Mouse (Mus musculus): Measurements from ENCODE around the gene Gdf11.

Gene Gdf11

GRCm38 (mm10) chr10:128891296-128892094, at the start of gene Gdf11:
TSS of gene Gdf11 (minus strand) at chr10:128891718.
- no peak for DNase-seq (ENCODE audit: low read depth, low spot score)

GRCm38 (mm10) chr10:128940475-128941061, 49.0 kb upstream of the Gdf11 start:
- no peak for DNase-seq (ENCODE audit: low read depth, low spot score)

DNA sequence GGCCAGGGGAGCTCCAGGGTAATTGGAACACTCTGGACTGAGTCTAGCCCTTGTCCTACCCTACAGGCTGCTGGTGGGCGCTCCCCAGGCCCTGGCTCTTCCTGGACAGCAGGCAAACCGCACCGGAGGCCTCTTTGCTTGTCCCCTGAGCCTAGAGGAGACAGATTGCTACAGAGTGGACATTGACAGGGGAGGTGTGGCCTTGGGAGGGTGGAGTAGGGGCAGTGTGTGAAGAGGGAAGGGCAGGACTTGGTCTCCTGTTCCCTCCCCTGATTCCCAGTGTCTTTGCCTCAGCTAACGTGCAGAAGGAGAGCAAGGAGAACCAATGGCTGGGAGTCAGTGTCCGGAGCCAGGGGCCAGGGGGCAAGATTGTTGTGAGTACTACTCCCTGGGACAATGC, 47.5 kb upstream of the Gdf11 start:
- DNase-seq (ENCODE audit: low read depth, low spot score) = no peak

GRCm38 (mm10) chr10:128938457-128938856, 46.9 kb upstream of the Gdf11 start:
- no peak for DNase-seq (ENCODE audit: low read depth, low spot score)

- DNase-seq (ENCODE audit: low read depth, low spot score) = no peak
Measured at GRCm38 (mm10) chr10:128937756-128938390, 46.4 kb upstream of the Gdf11 start.

- no peak for DNase-seq (ENCODE audit: low read depth, low spot score)
Measured at GRCm38 (mm10) chr10:128935826-128936440, 44.4 kb upstream of the Gdf11 start.

GRCm38 (mm10) chr10:128934997-128935787, 43.7 kb upstream of the Gdf11 start:
- no peak for DNase-seq (ENCODE audit: low read depth, low spot score)

GRCm38 (mm10) chr10:128933976-128934721, 42.6 kb upstream of the Gdf11 start:
- no peak for DNase-seq (ENCODE audit: low read depth, low spot score)

DNA sequence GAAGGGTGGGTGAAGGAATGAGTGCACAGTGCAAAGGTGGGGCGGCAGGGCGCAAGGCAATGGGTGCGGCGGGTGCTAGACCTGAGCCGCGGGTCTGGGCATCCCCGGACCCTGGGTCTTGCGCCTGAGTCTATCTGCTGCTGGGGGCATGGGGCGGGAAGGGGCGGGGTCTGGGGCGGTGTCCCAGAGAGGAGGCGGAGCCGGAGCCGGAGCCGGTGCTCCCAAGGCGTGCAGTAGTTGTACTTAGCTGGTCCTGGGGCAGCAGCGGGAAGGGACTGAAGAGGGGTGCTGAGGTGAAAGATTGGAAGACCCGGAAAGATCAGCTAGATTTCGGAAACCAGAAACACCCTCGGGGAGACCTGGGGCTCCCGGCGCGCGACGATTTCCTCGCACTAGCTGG, 42.1 kb upstream of the Gdf11 start, which contains the start of gene Itga7:
Gene Itga7, plus strand, starts transcription at position 245 of the 400 bp plus-strand sequence.
- no peak for DNase-seq (ENCODE audit: low read depth, low spot score)

DNA sequence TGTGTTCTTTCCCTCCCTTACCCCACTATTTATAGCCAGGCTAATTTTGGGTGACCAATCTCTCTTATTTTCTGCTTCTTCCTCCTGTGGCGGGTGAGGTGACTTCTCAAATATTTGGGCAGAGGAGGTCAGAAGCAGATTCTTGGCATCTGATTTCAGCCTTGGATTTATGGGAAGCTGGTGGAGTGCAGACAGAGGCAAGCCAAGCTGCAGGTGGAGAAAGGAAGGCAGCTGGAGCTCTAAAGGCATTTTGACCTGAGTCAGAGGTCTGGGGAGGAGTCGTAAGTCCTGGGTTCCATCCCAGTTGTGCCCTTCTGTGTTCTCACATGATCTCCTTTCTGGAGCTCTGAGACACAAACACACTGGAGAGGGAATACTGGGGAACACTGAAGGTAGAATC, 39.9 kb upstream of the Gdf11 start:
- no peak for DNase-seq (ENCODE audit: low read depth, low spot score)

GRCm38 (mm10) chr10:128929638-128930378, 38.3 kb upstream of the Gdf11 start:
- no peak for DNase-seq (ENCODE audit: low read depth, low spot score)

- no peak for DNase-seq (ENCODE audit: low read depth, low spot score)
Measured at GRCm38 (mm10) chr10:128928356-128928755, 36.8 kb upstream of the Gdf11 start.

- no peak for DNase-seq (ENCODE audit: low read depth, low spot score)
Measured at GRCm38 (mm10) chr10:128923935-128924334, 32.4 kb upstream of the Gdf11 start, which contains the start of gene Bloc1s1. TSS of gene Bloc1s1 (minus strand) at chr10:128924035.

DNA sequence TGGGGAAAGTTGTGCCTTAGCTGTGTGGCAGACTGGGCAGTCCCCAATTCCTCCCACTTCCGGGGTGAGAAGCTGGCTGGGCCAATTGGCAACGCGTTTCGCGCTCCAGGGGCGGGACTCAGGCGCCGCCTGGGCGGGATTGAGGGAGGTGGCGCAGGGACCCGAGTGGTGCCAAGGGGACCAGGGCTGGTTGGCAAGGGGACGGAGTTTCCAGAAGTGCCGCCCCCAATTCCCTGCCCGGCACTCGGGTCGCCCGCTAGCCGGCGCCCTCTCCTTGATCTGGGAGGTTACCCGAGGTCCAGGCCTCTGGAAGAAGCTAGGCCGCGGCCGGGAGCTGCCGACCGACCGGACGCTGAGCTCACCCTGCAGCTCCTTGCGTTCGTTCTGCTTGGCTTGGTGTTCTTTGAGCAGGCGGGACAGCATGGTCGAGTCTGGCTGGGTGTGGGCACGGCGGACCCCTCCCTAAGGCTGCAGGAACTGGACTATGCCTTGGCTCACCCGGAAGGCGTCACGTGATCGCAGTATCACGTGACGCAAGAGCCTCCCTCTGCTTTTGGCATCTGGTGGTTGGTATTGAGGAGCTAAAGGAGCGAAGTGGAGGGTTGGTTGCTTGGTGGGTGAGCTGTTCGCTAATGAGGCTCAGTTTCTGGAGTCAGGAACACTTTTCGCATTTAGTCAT, 31.6 kb upstream of the Gdf11 start:
- peak; percentile 91 for DNase-seq (ENCODE audit: low read depth, low spot score)

- DNase-seq (ENCODE audit: low read depth, low spot score) = no peak
Measured at GRCm38 (mm10) chr10:128922822-128923012, 31.2 kb upstream of the Gdf11 start, which contains the start of gene Rdh5. TSS of gene Rdh5 (minus strand) at chr10:128922888.

GRCm38 (mm10) chr10:128921883-128922821, 30.6 kb upstream of the Gdf11 start:
- no peak for DNase-seq (ENCODE audit: low read depth, low spot score)

DNA sequence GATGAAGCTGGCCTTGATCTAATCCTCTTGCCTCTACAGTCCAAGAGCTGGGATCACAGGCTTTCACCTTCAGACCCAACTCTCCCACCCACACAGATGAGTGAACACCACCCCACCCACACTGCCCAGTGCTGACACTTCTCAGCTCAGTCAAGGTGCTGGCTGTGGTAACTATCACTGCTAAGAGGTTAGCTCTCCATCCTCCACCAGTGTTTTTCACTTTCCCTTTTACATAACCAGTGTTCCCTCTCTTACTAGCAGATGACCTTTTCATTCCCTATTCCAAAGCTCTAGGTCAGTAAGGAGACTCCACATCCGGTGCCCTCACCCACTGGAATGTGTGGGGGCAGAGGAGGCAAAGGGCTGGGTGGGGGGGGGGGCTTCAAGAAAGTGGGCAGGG, 29.7 kb upstream of the Gdf11 start:
- no peak for DNase-seq (ENCODE audit: low read depth, low spot score)

- no peak for DNase-seq (ENCODE audit: low read depth, low spot score)
Measured at GRCm38 (mm10) chr10:128920736-128921161, 29.2 kb upstream of the Gdf11 start.
